Mouse (Mus musculus): ENCODE measurements at regions not wholly inside any gene's neighbourhood (a gene's known extent, or its start where the extent isn't known, plus 50 kb on each side); places are given as distances from the start of the nearest gene placed in this dataset.

DNA sequence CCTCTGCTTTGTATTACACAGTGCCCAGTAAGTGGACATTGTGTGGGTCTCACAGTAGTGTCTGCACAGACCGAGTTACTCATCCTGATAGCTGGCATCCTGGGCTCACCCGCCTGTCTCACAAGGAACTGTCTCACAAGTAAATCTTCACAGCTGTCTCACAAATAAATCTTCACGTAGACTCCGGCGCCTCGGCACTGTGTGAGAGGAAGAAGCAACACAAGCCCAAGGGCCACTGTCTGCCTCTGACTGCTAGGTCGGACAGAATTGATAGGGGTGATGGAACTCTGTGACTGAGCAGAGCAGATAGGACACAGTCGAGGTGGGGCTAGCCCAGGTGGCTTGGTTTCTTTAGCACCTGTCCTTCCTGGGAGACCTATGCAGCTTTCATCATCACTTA is 136.2 kb upstream of the Thumpd2 start:
- no peak for TF ChIP-seq POLR2A (IDR thresholded peaks at IDR 0.05; ENCODE audit: control insufficient read depth in 1 of 2, insufficient read depth in 1 of 2, low read depth in 1 of 2, low read length in 2 of 2, poor library complexity in 1 of 2)
- TF ChIP-seq EP300 (IDR thresholded peaks at IDR 0.05; ENCODE audit: low read depth in 1 of 2, low read length in 2 of 2), result no peak
- TF ChIP-seq RCOR1 (IDR thresholded peaks at IDR 0.05; ENCODE audit: low read depth, low read length), result no peak
- no peak for TF ChIP-seq CTCF (IDR thresholded peaks at IDR 0.05 in 2 of 3, conservative IDR thresholded peaks at IDR 0.05 in 1 of 3; ENCODE audit: control insufficient read depth in 1 of 3, insufficient read depth in 1 of 3, low read depth in 2 of 3, low read length in 3 of 3, poor library complexity in 1 of 3, severe bottlenecking in 1 of 3)
- TF ChIP-seq MAFK (IDR thresholded peaks at IDR 0.05; ENCODE audit: borderline replicate concordance, low read depth, low read length), result no peak
- no peak for TF ChIP-seq USF2 (IDR thresholded peaks at IDR 0.05; ENCODE audit: borderline replicate concordance in 1 of 2, insufficient read depth in 1 of 2, low read depth in 1 of 2, low read length in 2 of 2)
- TF ChIP-seq ZKSCAN1 (IDR thresholded peaks at IDR 0.05; ENCODE audit: low read depth, low read length), result no peak
- TF ChIP-seq TCF12 (IDR thresholded peaks at IDR 0.05; ENCODE audit: low read depth, low read length), result no peak
